Comparison of ENCODE assay signal across 26 mouse cellular contexts in the genomic region with DNA sequence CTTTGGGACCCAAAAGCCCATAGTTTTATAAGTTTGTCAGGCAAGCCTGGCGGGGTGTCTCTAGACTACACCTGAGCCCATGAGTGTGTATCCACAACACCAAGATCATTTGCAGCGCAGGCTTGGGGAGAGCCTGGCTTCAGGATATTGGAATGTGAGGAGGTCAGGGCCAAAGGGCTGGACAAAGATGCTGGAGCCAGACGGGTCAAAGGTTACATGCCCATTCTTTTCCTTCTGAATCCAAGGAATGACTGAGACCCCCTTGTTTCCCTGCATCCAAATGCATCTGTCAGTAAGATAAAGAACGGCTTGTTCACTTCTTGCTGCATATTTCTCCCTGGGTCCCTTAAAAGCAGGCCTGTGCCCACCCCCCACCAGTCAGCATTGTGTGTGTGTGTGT.
DNase-seq lines count a peak whose midpoint lies in the region; ATAC-seq lines count a peak whose summit lies in the region.
"Had no signal": no experiment of that assay in that cellular context is flagged by ENCODE, and none has a peak within 500 bp of the region (broad histone marks: within the 10 kb centered on the region; RNA-seq: fewer than 3 reads in every experiment).

No protein-coding gene starts in this region.

- no peak for ATAC-seq in forebrain, embryonic 15.5 days (replicated peaks)
- ATAC-seq in midbrain, embryonic 11.5 days (ENCODE audit: low FRiP score): 0 out of 2 replicates have a peak, but pooled peaks have one; percentile 25
- no peak for ATAC-seq in midbrain, embryonic 16.5 days
- ATAC-seq: activated CD4-positive, CD25-positive, alpha-beta regulatory T cell, adult 4 months had no signal

- H3K4me3 ChIP-seq in forebrain, embryonic 10.5 days: no peak overlapping the region
- H3K4me3 ChIP-seq in forebrain, embryonic 15.5 days: no peak overlapping the region
- no peak overlapping the region for H3K4me3 ChIP-seq in midbrain, embryonic 11.5 days (ENCODE audit: low read depth, low read length)
- H3K4me3 ChIP-seq in midbrain, embryonic 16.5 days (ENCODE audit: low read depth, low read length): no peak overlapping the region
- H3K4me3 ChIP-seq: heart, embryonic 12.5 days; hindbrain, embryonic 15.5 days; limb, embryonic 15.5 days; lung, embryonic 15.5 days; megakaryocyte, embryonic 14.5 days had no signal

- H3K9me3 ChIP-seq in forebrain, embryonic 10.5 days: no peaks in the 10 kb centered on the region
- no peaks in the 10 kb centered on the region for H3K9me3 ChIP-seq in forebrain, embryonic 15.5 days
- H3K9me3 ChIP-seq in midbrain, embryonic 11.5 days (ENCODE audit: control insufficient read depth, low read length): no peaks in the 10 kb centered on the region
- no peaks in the 10 kb centered on the region for H3K9me3 ChIP-seq in midbrain, embryonic 16.5 days (replicated peaks; ENCODE audit: control insufficient read depth, low read length, poor library complexity, severe bottlenecking)
- H3K9me3 ChIP-seq: hindbrain, embryonic 15.5 days; limb, embryonic 15.5 days; lung, embryonic 15.5 days had no signal

- H3K4me1 ChIP-seq in forebrain, embryonic 10.5 days: peaks cover 42% of the 10 kb centered on the region
- peaks cover 15% of the 10 kb centered on the region for H3K4me1 ChIP-seq in forebrain, embryonic 15.5 days
- H3K4me1 ChIP-seq in midbrain, embryonic 11.5 days (ENCODE audit: control insufficient read depth, insufficient read depth, low read length): peaks cover 5% of the 10 kb centered on the region; the same call in 1 of the 2 replicates
- peaks cover 7% of the 10 kb centered on the region; the same call in 1 of the 2 replicates for H3K4me1 ChIP-seq in midbrain, embryonic 16.5 days (ENCODE audit: control insufficient read depth, insufficient read depth, low read length)
- H3K4me1 ChIP-seq: megakaryocyte, embryonic 14.5 days had no signal

- no peak for DNase-seq in forebrain, embryonic 10.5 days (ENCODE audit: extremely low spot score, low spot score)
- DNase-seq in midbrain, embryonic 11.5 days (ENCODE audit: low spot score, missing footprints): no peak
- peak; percentile 67 for DNase-seq in embryo, embryonic 9.5 days (ENCODE audit: extremely low spot score)
- peak; percentile 37 for DNase-seq in yolk sac, embryonic 10.5 days (ENCODE audit: low spot score)
- DNase-seq in urinary bladder, postnatal 10 days (ENCODE audit: low spot score): no peak
- DNase-seq: adrenal gland, adult 8-10 months; cerebellum, adult 18-20 months; cerebellum, postnatal 14 days; gastrocnemius, postnatal 25 days; heart, adult 18-20 months; heart, postnatal 10 days; kidney, adult 9 months; kidney, postnatal 4 days; lung, postnatal 36 days; right cerebral cortex, adult 18-20 months; right cerebral cortex, postnatal 4 days; thymus, adult 2 months had no signal

- peak overlapping the region; percentile 53; the same call in 1 of the 2 replicates for H3K27ac ChIP-seq in forebrain, embryonic 10.5 days
- no peak overlapping the region for H3K27ac ChIP-seq in forebrain, embryonic 15.5 days (replicated peaks)
- no peak overlapping the region for H3K27ac ChIP-seq in midbrain, embryonic 11.5 days (ENCODE audit: low read depth, low read length)
- no peak overlapping the region for H3K27ac ChIP-seq in midbrain, embryonic 16.5 days (ENCODE audit: low read length)
- H3K27ac ChIP-seq: hindbrain, embryonic 15.5 days; limb, embryonic 15.5 days; liver, embryonic 14.5 days; lung, embryonic 15.5 days had no signal

- H3K27me3 ChIP-seq in forebrain, embryonic 10.5 days (ENCODE audit: poor library complexity, severe bottlenecking): peaks cover 36% of the 10 kb centered on the region; the same call in 1 of the 2 replicates
- H3K27me3 ChIP-seq in forebrain, embryonic 15.5 days: peaks cover 5% of the 10 kb centered on the region; the same call in 1 of the 2 replicates
- H3K27me3 ChIP-seq in midbrain, embryonic 11.5 days (ENCODE audit: control insufficient read depth, insufficient read depth, low read length): no peaks in the 10 kb centered on the region
- no peaks in the 10 kb centered on the region for H3K27me3 ChIP-seq in midbrain, embryonic 16.5 days (ENCODE audit: control insufficient read depth, insufficient read depth, low read depth, low read length)
- H3K27me3 ChIP-seq: heart, embryonic 12.5 days; hindbrain, embryonic 15.5 days; limb, embryonic 15.5 days; lung, embryonic 15.5 days had no signal

- no peak overlapping the region for H3K4me2 ChIP-seq in forebrain, embryonic 15.5 days (replicated peaks)
- no peak overlapping the region for H3K4me2 ChIP-seq in midbrain, embryonic 11.5 days
- H3K4me2 ChIP-seq in midbrain, embryonic 16.5 days (ENCODE audit: low read length): no peak overlapping the region
- H3K4me2 ChIP-seq: heart, embryonic 12.5 days; hindbrain, embryonic 15.5 days; limb, embryonic 15.5 days; lung, embryonic 15.5 days had no signal

- 36% methylated on average over 4 of the region's 4 CpGs for WGBS in forebrain, embryonic 10.5 days
- WGBS in forebrain, embryonic 15.5 days: 61% methylated on average over 4 of the region's 4 CpGs
- WGBS in midbrain, embryonic 11.5 days: 40% methylated on average over 4 of the region's 4 CpGs
- 51% methylated on average over 4 of the region's 4 CpGs for WGBS in midbrain, embryonic 16.5 days

- H3K36me3 ChIP-seq in forebrain, embryonic 10.5 days (replicated peaks): no peaks in the 10 kb centered on the region
- no peaks in the 10 kb centered on the region for H3K36me3 ChIP-seq in forebrain, embryonic 15.5 days
- H3K36me3 ChIP-seq in midbrain, embryonic 11.5 days (ENCODE audit: control insufficient read depth, insufficient read depth, low read length): no peaks in the 10 kb centered on the region
- H3K36me3 ChIP-seq in midbrain, embryonic 16.5 days (ENCODE audit: control insufficient read depth, insufficient read depth, low read length): no peaks in the 10 kb centered on the region
- H3K36me3 ChIP-seq: heart, embryonic 12.5 days; hindbrain, embryonic 15.5 days; limb, embryonic 15.5 days; lung, embryonic 15.5 days had no signal

- no peak overlapping the region for H3K9ac ChIP-seq in forebrain, embryonic 15.5 days (replicated peaks)
- H3K9ac ChIP-seq in midbrain, embryonic 11.5 days (ENCODE audit: low read length): no peak overlapping the region
- H3K9ac ChIP-seq in midbrain, embryonic 16.5 days (ENCODE audit: low read depth, low read length): no peak overlapping the region
- H3K9ac ChIP-seq: heart, embryonic 12.5 days; hindbrain, embryonic 15.5 days; limb, embryonic 15.5 days; liver, embryonic 14.5 days; lung, embryonic 15.5 days had no signal

Comparison
In these comparisons a context has a peak if more than half of its experiments do, and no peak if none do; other contexts are left out.
1. DNase-seq: peak in embryo, embryonic 9.5 days (single experiment) and yolk sac, embryonic 10.5 days (single experiment); none in forebrain, embryonic 10.5 days (single experiment), midbrain, embryonic 11.5 days (single experiment) and urinary bladder, postnatal 10 days (single experiment).